Mouse (Mus musculus): ENCODE data around the gene Gm11639.
A peak's percentile ranks its signal among the peaks of the same experiment; 100 is the strongest.

DNA sequence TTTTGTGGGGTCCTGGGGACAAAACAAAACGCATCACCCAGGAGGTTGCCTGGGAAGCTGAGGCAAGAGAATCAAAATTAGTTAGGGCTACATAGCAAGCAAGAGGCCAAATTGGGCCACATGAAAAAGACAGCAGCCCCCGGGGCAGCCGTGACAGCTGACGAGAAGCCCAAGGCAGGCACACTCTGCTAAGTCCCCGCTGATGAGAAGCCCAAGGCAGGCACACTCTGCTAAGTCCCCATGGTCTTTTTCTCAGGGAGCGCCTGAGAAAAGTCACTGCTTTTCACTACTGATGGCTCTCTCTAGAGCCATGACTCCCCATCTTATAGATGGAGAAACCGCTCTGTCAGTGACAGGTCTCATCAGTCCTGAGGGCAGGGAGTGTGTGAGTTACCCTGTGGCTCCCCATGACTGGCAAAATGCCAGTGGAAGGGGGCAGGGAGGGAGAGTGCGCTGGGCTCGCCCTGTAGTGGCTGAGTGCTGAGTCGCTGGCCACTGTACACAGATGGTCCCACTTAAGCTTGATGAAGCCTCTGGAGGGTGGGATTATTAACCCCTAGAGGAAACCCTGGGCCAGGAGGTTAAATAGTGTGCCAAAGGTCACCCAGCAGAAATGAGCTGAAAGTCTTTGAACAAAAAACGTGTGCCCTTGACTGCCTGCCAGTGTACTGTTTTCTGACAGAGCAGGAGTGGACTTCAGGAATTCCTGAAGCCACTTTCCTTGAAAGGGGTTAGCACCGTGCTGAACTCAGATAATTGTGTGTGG, 467.7 kb downstream of the Gm11639 start:
- TF ChIP-seq CTCF (IDR thresholded peaks at IDR 0.05; ENCODE audit: low read depth) (no peak), EP300 (IDR thresholded peaks at IDR 0.05; ENCODE audit: low read depth) (peak; percentile 44; the same call in 1 of the 2 replicates)

Data from liver, postnatal 0 days (tissue).